Mouse (Mus musculus) cerebellum, adult 11-12 months (tissue): Measurements from ENCODE around the gene Fn1.

Experiments
- DNase-seq: peaks from one replicate; pipeline ENCODE4 v3.0.0; 2022

Fn1 gene

GRCm38 (mm10) chr1:71652551-71653399 lies at the start of gene Fn1:
Gene Fn1 (minus strand): TSS chr1:71653200.
- no peak for DNase-seq

DNA sequence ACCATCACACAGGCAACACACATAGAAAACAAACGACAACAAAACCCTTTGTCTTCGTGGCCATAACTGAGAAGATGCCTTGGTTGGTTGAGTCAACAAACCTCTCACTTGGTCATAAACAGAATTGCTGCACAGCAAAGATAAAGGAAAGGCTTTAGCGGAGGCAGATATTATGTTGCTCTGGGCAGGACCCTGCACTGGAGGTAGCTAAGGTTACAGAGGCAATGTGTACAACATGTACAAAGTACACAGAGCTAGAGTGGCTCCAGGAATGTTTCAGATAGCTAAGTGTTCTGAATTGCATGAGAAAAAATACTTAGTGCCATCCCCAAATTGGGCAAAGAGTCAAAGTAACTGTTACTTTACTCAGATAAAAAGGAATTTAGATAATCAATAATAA lies 43.1 kb upstream of the Fn1 start:
- DNase-seq, result no peak

DNA sequence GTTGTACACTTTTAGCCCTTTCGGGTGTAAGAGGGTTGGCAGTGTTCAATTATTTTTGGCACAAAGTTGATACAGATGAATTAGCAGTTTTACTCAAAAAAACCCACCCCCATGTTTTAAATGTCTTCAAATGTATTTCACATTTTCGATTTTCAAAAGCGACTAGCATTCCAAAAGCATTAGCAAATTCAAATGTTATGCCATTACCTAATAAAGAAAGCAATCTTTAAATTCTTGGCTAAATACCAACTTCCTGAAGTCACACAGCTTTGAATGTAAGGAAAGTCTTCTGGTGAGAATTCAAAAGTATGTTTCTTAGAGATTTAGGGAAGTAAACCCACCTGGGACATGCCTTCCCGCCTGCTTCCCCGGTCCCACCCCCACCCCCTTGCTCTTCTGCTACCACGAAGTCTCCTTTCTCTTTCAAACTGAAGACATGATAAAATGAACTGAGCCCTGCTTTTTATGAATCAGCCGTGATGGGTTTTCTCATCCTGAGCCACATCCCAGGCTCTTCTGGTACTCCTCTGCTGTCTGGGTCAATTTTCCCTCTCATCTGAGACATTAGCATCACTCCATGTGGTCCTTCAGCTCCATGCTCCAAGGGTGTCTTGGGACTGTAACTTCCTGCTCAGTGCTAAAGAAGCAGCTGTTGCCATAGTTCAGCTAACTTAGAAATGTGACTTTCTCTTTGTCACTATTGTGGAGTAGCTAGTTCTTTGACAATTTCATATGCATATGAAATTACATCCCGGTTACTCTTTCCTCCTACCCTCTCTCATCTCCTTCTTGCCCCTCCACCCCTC lies 38.7 kb upstream of the Fn1 start:
- no peak for DNase-seq

GRCm38 (mm10) chr1:71688926-71689303 lies 35.9 kb upstream of the Fn1 start:
- no peak for DNase-seq

DNA sequence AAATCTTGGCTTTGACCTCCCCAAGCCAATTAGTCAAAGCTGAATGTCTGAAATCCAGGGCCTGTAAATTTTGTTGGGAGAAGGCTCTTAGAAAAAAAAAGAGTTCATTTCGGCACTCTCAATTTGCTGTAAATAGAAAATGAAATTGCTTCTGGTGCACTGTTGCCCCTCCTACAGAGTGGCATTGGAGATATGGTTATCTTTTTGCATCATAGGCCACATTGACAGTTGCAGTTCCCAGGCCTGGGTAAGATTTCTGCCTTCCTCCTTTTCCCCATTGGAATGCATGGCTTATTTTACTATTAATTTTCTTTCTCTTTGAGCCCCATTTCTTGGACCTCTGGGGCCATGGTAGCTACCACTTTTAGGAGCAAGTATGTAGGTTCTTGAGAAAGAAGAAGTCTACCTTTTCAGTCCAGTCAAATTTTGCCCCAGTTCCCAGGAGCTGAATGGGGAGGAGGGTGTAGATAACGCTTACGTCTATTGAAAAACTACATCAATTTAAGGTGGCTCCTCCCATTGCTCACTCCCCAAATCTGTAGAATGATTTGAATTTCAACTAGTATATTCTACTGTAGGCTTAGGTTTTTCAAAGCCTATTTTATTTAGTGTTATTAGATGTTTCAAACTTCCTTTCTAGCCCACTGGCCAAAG lies 35.4 kb upstream of the Fn1 start:
- DNase-seq, result no peak

DNA sequence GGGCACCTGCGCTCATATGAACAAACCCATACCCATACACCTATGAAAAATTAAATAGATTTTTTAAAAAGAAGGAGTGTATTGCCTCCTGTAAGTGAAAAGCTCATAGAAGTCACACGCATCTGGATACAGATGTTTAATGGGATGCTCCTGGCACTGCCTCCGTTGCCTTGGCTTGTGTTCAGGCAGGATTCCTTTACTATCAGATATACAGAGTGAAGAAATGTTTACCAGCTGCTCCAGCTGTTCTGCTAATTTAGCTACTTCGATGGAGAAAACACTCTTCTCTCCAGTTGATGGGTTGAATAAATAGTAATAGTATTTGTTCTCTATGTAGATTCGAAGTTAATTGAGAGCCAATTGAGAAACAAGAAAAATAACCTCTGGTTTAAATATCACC lies 33.8 kb upstream of the Fn1 start:
- no peak for DNase-seq

- DNase-seq, result no peak
Observed at GRCm38 (mm10) chr1:71683736-71684135, 30.7 kb upstream of the Fn1 start.

- DNase-seq, result no peak
Observed at GRCm38 (mm10) chr1:71682194-71682715, 29.3 kb upstream of the Fn1 start.

DNA sequence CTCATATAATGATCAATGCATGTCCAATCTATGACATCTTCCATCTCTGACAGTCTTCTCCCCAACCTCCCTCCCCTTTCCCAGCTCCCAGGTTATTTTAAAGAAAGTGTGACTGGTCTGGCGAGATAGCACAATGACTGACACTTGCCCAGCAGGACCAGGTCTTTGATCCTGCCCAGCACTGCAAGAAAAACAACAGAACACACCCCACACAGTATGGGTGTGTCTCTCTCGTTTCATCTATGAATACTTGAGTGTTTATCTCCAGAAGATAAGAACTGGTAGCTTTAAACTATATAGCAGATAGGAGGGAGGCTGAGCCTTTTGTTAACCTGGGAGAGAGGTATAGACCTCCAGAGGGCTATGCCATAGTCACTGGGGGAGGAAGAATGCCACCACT lies 28.3 kb upstream of the Fn1 start:
- DNase-seq, result no peak

- no peak for DNase-seq
Observed at GRCm38 (mm10) chr1:71680046-71680672, 27.2 kb upstream of the Fn1 start.

DNA sequence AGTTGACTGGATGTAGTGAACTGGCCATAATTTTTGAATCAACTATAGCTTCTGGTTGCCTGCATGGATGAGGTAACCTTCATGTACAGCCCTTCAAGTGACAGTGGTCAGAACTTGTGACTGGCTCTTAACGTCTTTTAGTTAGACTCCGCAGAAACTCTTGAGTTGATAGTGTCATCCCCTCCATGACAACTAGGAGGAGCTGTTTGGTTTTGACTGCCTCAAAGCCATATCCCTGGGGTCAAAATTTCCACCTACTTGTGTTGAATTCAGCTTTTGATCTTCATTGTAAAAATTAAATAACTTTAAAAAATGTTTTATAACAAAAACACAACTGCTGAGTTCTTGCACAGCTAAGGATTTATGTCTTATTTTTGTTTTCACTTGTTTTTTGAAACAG lies 22.4 kb upstream of the Fn1 start:
- DNase-seq, result no peak

- no peak for DNase-seq
Observed at GRCm38 (mm10) chr1:71674274-71674673, 21.3 kb upstream of the Fn1 start.

GRCm38 (mm10) chr1:71673398-71673910 lies 20.5 kb upstream of the Fn1 start:
- DNase-seq, result no peak

DNA sequence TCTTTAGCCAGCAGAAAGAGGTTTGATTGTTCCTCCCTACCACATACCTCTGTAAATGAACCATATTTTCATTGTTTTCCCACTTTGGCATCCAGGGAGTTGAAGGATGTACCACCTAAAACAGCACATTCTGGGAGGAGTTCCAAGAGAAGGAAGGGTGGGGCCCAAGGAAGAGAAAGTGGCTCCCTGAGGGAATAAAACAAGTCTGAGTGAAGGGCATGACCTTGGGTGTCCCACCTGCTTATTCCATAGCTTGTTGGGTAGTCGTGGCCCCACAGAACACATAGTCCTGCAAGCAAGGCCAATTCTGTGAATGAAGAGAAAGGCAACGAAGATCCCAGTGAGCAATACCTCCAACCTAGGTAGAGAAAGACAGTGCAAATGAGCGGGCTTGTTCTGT lies 19.3 kb upstream of the Fn1 start:
- no peak for DNase-seq

DNA sequence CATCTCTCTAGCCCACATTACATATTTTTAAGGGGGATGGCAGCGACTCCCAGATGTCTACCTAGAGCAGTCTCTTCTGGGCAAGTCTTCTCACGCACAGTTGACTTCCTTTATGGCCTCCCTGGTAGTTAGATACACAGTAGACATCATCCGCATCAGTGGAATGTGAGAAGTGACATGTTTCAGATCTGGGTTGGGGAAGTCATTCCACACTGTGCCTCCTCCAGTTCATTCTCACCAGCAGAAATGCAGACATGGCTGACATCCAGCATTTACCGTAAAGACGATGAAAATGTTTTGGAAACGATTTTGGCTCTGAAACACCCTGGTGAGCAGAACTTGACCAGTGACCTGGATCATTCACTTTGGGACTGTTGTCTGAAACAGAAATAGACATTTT lies 10.2 kb upstream of the Fn1 start:
- DNase-seq, result no peak

DNA sequence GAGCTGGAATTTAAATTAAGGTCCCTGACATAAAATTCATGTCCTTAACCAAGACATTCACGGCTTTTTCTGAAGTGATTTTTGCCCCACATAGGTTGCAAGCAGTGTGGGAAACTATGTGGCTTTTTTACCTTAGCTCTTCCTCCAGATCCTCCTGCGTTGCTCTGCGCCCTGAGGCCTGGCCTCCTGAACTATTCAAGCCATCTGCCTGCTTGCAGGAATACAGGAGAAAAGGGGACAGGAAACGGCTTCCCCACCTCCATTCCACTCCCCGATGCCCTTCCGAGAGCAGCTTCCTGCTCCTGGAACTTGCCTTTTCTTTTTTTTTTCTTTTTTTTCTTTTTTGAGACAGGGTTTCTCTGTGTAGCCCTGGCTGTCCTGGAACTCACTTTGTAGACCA lies 5.6 kb upstream of the Fn1 start:
- no peak for DNase-seq

DNA sequence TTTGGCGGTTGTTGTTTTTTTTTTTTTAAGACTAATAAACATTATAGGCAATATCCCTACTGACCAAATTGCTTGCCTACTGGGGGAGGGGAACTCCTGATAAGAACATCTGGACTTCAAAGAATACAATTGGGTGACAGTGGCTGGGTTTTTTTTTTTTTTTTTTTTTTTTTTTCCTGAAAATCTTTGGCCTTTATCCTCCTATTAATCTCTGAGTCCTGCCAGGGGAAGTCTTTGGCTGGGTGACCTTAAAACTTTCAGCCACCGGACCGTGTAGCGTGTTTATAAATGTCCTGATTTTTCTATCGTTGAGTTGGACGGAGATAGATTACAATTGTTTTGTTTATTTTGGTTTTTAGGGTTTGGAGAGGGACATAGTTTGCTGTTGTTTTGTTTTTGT lies 3.3 kb upstream of the Fn1 start:
- DNase-seq, result no peak

- DNase-seq, result no peak
Observed at GRCm38 (mm10) chr1:71654221-71654620, 1.2 kb upstream of the Fn1 start.

DNA sequence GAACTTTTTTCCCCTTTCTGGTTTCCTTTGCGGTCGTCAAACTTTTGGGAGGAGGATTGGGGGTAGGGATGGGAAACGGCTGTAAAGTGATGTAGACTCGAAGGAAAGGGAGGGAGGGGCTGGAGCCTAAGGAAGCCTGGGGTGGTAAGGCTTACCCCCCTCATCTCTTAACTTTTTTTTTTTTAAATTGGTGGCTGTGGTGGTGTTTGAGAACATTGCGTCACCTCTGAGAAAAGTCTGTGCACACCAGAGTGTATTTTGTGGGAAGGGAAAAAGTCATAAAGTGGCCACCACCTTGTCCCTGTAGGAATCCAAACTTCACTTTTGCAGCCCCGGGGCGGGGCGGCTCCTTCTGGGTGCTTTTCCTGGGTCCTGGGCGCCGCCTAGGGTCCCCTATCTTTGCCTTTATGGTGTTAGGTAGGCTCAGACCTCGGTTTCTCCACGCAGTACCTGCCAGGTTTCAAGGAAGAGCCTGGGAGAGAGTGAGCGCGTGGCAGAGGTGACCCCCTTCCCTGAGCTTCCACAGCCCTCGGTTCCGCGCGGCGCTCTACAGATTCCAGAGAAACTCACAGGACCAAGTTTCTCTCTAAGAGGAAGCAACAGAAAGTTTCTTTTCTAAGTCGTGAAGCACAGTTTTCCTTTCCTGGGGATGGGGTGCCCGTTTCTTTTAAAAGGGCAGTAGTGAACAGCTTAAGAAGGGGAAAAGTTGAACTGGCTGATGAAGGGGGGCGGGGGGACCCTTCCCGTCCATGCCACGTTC lies 580 bp upstream of the Fn1 start:
- DNase-seq, result no peak

GRCm38 (mm10) chr1:71651828-71652227 lies 1.2 kb downstream of the Fn1 start:
- no peak for DNase-seq

- DNase-seq, result no peak
Observed at GRCm38 (mm10) chr1:71651315-71651714, 1.7 kb downstream of the Fn1 start.

DNA sequence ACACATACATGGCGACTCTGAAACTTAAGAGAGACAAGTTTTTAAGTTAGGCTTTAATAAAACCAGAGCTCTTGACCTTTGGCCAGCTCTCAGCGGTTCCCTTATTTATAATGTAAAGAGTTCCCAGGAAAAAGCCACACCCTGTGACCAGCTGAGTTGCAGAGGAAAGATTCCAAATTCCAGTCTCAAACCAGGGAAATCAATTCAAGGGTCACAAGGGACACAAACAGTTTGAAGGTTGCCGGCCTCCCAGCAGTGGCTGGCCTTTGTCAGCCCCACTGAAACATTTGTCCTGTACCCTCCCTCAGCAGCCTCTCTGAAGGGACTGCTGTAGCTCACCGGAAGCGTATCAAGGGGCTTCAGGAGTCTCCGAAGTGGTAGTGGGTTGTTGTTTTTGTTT lies 2.3 kb downstream of the Fn1 start:
- DNase-seq, result no peak
